Mouse (Mus musculus) testis, adult 2 months (tissue): ENCODE data around the gene Grip1.

Experiments used
- CTCF ChIP-seq: fragments of 200-500 bp; IDR thresholded peaks from 2 replicates; pipeline ENCODE4 v1.5.1; 2012; ENCODE audit warnings: low read depth, mild to moderate bottlenecking, inconsistent platforms, low read length, moderate library complexity; ENCODE audit not compliant: control insufficient read depth, insufficient read depth, insufficient replicate concordance
- POLR2A ChIP-seq: fragments of 200-500 bp; IDR thresholded peaks from 2 replicates; pipeline ENCODE4 v1.6.1; 2012; ENCODE audit warnings: low read depth, mild to moderate bottlenecking, inconsistent platforms, low read length, moderate library complexity; ENCODE audit not compliant: control insufficient read depth

- TF ChIP-seq POLR2A (no peak), CTCF (no peak)
These were observed 584.6 kb downstream of the Grip1 start for GRCm38 (mm10) chr10:120038194-120038593.
